Mouse (Mus musculus) kidney, postnatal 0 days (tissue): ENCODE results near the gene Gsto1. TPM values are rescaled to one million over a fixed set of nuclear protein-coding genes. Genes with fewer than 3 reads are reported as not detected.

Source experiments
- ATAC-seq: fragments of 200-750 bp; cut with Nextera tagmentation; replicated peaks from 2 replicates; pipeline ENCODE4 v1.8.0; 2017; ENCODE audit warnings: low read depth, moderate number of reproducible peaks, moderate TSS enrichment, moderate library complexity; ENCODE audit not compliant: low FRiP score
- DNase-seq: peaks from one replicate; pipeline ENCODE4 v3.0.0-alpha.2; 2016; ENCODE audit warnings: low spot score
- H3K27ac ChIP-seq: fragments of 300-500 bp; sonication (generic); 2 replicates; pipeline ENCODE4 v1.5.1; 2014; ENCODE audit warnings: mild to moderate bottlenecking
- H3K27me3 ChIP-seq: fragments of 300-500 bp; sonication (generic); 2 replicates; pipeline ENCODE4 v1.6.1; 2014; ENCODE audit warnings: low read length, mixed read lengths; ENCODE audit not compliant: insufficient read depth
- H3K36me3 ChIP-seq: fragments of 300-500 bp; sonication (generic); 2 replicates; pipeline ENCODE4 v1.6.1; 2014; ENCODE audit warnings: low read length, mixed read lengths; ENCODE audit not compliant: insufficient read depth
- H3K4me1 ChIP-seq: fragments of 300-500 bp; sonication (generic); replicated peaks from 2 replicates; pipeline ENCODE4 v1.6.1; 2014; ENCODE audit warnings: antibody characterized with exemption, low read length, mixed read lengths; ENCODE audit not compliant: insufficient read depth
- H3K4me2 ChIP-seq: fragments of 300-500 bp; sonication (generic); 2 replicates; pipeline ENCODE4 v1.6.1; 2014; ENCODE audit warnings: mild to moderate bottlenecking, low read length, moderate library complexity, mixed read lengths
- H3K4me3 ChIP-seq: fragments of 300-500 bp; sonication (generic); replicated peaks from 2 replicates; pipeline ENCODE4 v1.5.1; 2014; ENCODE audit warnings: low read depth, low read length
- H3K9ac ChIP-seq: fragments of 300-500 bp; sonication (generic); 2 replicates; pipeline ENCODE4 v1.6.1; 2014; ENCODE audit warnings: low read depth, low read length
- H3K9me3 ChIP-seq: fragments of 300-500 bp; sonication (generic); replicated peaks from 2 replicates; pipeline ENCODE4 v1.6.1; 2016; ENCODE audit warnings: low read length, inconsistent platforms, mixed read lengths
- CTCF ChIP-seq: IDR thresholded peaks from 2 replicates; pipeline ENCODE4 v1.5.1; 2016; ENCODE audit warnings: antibody characterized with exemption, low read depth, mild to moderate bottlenecking, moderate library complexity
- WGBS: fragments of 180-500 bp; shearing (Covaris S2); extraction: QIAGEN DNeasy Blood & Tissue Kit; methylation state at CpG from one replicate; pipeline ENCODE4 v1.1.7; 2014; 5-methylcytosine and 5-hydroxymethylcytosine counted together
- polyA plus RNA-seq: library from polyadenylated mRNA; unstranded; fragments of >200 nt; fragmentation: Nextera tagmentation; extraction: Ambion mirVana; gene quantifications from 2 replicates; pipeline ENCODE4 v1.2.1, GENCODE M21; 2015

Gsto1 gene
- polyA plus RNA-seq, 1 experiment from 2014 or later: 159 TPM

DNA sequence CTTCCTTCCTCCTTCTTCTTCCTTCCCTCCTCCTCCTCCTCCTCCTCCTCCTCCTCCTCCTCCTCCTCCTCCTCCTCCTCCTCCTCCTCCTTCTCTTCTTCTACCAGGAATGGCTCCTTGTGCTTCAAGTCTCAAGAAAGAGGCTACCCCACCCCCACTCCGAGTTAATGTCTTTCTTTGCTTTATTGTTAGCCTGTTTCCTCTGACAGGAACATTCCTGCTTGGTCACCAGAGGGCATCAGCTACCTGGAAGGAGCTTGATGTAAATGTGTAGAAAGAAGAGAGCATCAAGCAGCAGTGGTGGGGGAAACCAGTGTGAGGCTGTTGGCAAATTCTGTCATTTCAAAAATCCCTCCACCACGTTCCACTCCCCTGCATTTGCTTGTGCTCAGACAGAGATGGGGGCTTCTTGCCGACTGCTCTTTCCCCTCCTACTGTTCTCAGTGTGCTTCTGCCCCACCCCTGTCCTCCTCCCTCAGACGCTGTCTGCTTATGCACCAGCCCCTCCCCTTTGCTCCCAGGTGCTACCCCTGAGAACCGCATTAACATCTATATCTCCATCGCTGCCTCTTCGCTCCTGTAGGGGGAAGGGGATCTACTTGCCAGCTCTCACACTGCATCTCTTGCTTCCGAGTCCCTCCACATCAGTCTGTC, 32.5 kb upstream of the Gsto1 start:
- Histone ChIP-seq H3K4me3 (no peak overlapping the region), H3K9ac (no peak overlapping the region), H3K27me3 (no peaks in the 10 kb centered on the region), H3K36me3 (no peaks in the 10 kb centered on the region), H3K4me2 (no peak overlapping the region), H3K27ac (no peak overlapping the region), H3K9me3 (no peaks in the 10 kb centered on the region), H3K4me1 (no peaks in the 10 kb centered on the region)
- no peak for ATAC-seq
- TF ChIP-seq CTCF: peak; percentile 60
- WGBS: 20% methylated on average over 8 of the region's 8 CpGs
- peak; percentile 49 for DNase-seq

DNA sequence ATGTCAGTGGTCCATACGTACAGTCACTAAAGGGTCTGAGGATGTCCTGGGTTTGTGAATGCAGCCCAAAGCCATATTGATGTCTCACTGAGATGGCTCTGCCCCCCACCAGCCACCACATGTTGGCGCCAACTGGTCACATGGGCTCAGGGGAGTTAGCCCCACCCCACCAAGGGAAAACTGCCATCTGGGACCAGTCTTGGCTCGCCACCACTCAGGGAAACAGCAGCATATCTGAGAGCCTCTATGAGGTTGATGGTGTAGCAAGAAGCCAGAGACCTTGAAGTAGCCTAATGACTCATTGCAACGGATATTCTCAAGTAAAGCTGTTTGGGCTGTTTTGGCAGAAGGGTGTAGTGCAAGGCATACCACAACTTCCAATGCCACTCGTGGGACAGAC, 30.7 kb upstream of the Gsto1 start:
- TF ChIP-seq CTCF: no peak
- no peak overlapping the region for H3K9ac ChIP-seq
- no peak for ATAC-seq

DNA sequence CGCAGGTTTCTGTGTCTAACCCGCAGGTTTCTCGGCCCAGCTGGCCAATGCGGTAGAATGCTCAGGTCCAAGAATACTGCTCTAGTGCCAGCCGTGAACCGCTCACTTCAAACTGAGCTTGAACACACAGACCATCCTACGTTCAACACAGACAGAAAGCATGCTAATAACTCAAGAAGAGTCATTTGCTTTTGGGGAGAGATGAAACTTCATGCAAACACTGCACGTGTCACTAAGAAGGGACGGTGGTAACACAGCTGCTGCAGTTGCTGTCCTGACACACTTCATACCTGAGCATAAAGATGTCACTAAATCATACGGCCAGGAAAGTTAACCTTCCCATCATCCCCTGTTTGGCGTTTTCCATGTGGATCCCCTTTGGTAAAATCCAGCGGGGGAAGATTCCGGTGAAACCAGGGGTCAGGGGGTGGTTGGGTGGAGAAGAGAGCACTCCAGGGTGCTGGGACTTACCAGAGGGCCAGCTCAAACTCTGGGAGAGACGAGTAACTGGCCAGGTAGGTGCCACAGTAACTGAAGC, 24.8 kb upstream of the Gsto1 start:
- H3K9ac ChIP-seq: no peak overlapping the region
- DNase-seq (no peak), ATAC-seq (no peak)
- no peak overlapping the region for H3K4me3 ChIP-seq
- H3K9me3 ChIP-seq: no peaks in the 10 kb centered on the region
- H3K4me1 ChIP-seq: no peaks in the 10 kb centered on the region
- no peaks in the 10 kb centered on the region for H3K36me3 ChIP-seq
- TF ChIP-seq CTCF: no peak
- no peak overlapping the region for H3K27ac ChIP-seq
- H3K4me2 ChIP-seq: no peak overlapping the region
- WGBS: 80% methylated on average over 14 of the region's 14 CpGs
- H3K27me3 ChIP-seq: no peaks in the 10 kb centered on the region

More for the DNA sequence above, 30.7 kb upstream of the Gsto1 start:
- no peak for DNase-seq
- H3K36me3 ChIP-seq: no peaks in the 10 kb centered on the region
- H3K9me3 ChIP-seq: no peaks in the 10 kb centered on the region
- no peak overlapping the region for H3K27ac ChIP-seq
- no peak overlapping the region for H3K4me3 ChIP-seq
- no peaks in the 10 kb centered on the region for H3K27me3 ChIP-seq
- 79% methylated on average over 5 of the region's 5 CpGs for WGBS
- H3K4me2 ChIP-seq: no peak overlapping the region
- no peaks in the 10 kb centered on the region for H3K4me1 ChIP-seq

DNA sequence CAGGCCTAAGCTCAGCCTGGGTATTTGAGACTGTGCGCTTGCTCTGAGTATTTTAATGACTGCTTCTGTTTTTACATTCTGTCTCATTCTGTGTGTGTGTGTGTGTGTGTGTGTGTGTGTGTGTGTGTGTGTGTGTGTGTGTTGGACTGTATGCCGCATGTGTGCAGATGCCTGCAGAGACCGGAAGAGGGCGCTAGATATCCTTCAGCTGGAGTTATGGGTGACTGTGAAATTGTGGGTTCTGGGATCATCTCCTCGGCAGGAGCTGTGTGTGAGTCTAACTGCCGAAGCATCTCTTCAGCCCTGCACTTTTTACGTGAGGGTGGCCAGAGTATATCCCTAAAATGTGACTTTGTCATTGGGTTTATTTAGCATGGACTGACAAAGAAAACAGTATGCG, 23.7 kb upstream of the Gsto1 start:
- Histone ChIP-seq H3K27ac (no peak overlapping the region), H3K4me1 (no peaks in the 10 kb centered on the region), H3K27me3 (no peaks in the 10 kb centered on the region), H3K4me3 (no peak overlapping the region), H3K9me3 (no peaks in the 10 kb centered on the region), H3K4me2 (no peak overlapping the region), H3K9ac (no peak overlapping the region), H3K36me3 (no peaks in the 10 kb centered on the region)
- ATAC-seq (no peak), DNase-seq (no peak)
- 94% methylated on average over 8 of the region's 8 CpGs for WGBS
- TF ChIP-seq CTCF: no peak

DNA sequence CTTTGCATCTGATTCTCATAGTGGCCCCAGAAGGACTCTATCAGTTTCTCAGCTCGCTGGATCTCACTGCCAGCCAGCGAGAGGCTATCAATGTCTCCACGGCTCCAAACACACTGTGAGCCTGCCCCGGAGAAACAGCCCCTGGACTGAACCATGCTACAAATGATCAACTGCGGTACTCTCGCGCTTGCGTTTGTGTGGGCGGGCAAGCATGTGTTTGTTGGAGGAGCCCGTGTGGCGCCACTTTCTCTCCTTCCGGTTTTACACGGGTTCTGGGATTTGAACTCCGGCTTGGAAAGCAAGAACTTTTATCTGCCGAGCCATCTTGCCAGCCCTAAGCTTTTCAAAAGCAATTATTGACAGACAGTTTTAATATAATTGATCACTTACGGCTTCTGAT, 22.5 kb upstream of the Gsto1 start:
- Histone ChIP-seq H3K27ac (no peak overlapping the region), H3K9me3 (no peaks in the 10 kb centered on the region), H3K9ac (no peak overlapping the region), H3K4me3 (no peak overlapping the region), H3K36me3 (no peaks in the 10 kb centered on the region), H3K4me2 (no peak overlapping the region), H3K27me3 (peaks cover 4% of the 10 kb centered on the region; the same call in 1 of the 2 replicates), H3K4me1 (no peaks in the 10 kb centered on the region)
- ATAC-seq (no peak), DNase-seq (no peak)
- WGBS: 78% methylated on average over 16 of the region's 16 CpGs
- TF ChIP-seq CTCF: no peak

DNA sequence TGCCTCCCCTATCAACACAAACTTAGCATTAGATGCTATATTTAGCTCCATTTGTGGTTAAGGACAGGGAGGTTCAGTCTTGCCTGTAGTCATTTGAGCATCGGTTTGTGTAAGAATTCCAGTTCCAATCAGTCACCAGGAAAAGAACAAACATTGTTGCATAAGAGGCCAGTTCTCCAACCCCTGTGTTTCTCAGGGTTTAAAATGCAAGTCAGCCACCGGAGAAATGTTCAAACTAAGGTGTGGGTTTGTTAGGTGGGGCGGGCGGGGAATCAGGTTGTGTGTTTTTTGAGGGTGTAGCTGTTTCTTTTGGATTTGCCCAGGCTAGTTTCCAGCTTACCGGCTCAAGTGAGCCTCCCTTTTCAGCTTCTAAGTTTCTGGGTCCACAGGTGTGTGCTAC, 20.2 kb upstream of the Gsto1 start:
- H3K9ac ChIP-seq: no peak overlapping the region
- TF ChIP-seq CTCF: no peak
- no peaks in the 10 kb centered on the region for H3K9me3 ChIP-seq
- H3K4me2 ChIP-seq: no peak overlapping the region
- no peak for ATAC-seq
- H3K27ac ChIP-seq: no peak overlapping the region
- H3K4me3 ChIP-seq: no peak overlapping the region
- DNase-seq: no peak
- 81% methylated on average over 5 of the region's 5 CpGs for WGBS
- no peaks in the 10 kb centered on the region for H3K4me1 ChIP-seq
- H3K36me3 ChIP-seq: no peaks in the 10 kb centered on the region
- peaks cover 4% of the 10 kb centered on the region; the same call in 1 of the 2 replicates for H3K27me3 ChIP-seq

DNA sequence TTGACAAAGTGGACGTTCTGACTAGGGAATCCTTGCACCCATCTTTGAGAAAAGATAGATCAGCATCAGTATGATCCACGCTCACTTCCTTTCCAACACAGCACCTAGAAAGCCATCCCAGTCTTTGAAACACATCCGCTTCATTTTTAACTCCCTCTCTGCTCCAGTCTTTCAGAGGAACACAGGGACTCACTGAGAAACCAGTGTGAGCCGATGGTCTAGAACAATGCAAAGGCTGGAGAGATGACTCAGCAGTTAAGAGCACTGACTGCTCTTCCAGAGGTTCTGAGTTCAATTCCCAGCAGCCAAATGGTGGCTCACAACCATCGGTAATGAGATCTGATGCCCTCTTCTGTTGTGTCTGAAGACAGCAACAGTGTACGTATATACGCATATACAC, 19.0 kb upstream of the Gsto1 start:
- no peak overlapping the region for H3K9ac ChIP-seq
- DNase-seq: no peak
- 88% methylated on average over 7 of the region's 7 CpGs for WGBS
- H3K27me3 ChIP-seq: peaks cover 4% of the 10 kb centered on the region; the same call in 1 of the 2 replicates
- H3K4me2 ChIP-seq: no peak overlapping the region
- no peaks in the 10 kb centered on the region for H3K4me1 ChIP-seq
- no peaks in the 10 kb centered on the region for H3K9me3 ChIP-seq
- no peak overlapping the region for H3K27ac ChIP-seq
- no peak overlapping the region for H3K4me3 ChIP-seq
- no peak for ATAC-seq
- H3K36me3 ChIP-seq: no peaks in the 10 kb centered on the region
- no peak for TF ChIP-seq CTCF
